Mouse (Mus musculus): Measurements from ENCODE around the gene Nectin4. TPM values are rescaled to one million over a fixed set of nuclear protein-coding genes. Genes with fewer than 3 reads are reported as not detected.

Nectin4 gene
- polyA plus RNA-seq, 1 experiment = 3.2 TPM

DNA sequence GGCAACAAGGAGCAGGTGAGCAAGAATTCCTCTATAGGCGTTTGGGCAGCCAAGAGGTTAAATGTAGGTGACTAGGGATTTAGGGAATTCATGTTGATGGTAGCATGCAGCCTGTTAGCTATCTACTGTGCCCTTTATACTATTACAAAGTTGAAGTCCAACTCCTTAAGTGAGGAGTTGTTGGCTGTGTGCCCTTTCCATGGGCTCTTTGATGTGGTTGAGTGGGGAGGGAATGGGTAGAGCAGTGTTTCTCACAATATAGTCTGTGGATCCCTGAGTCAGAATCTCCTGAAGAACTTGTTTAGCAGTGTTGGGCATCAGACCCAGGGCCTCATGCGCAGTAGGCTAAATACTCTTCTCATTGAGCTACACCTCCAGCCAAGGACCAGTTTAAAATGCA, 13.1 kb upstream of the Nectin4 start:
- H3K27ac ChIP-seq (ENCODE audit: insufficient read depth, low read length) = no peak overlapping the region
- no peak for TF ChIP-seq POLR2A (IDR thresholded peaks at IDR 0.05; ENCODE audit: extremely low read depth, insufficient read depth, low read length)
- TF ChIP-seq CTCF (IDR thresholded peaks at IDR 0.05; ENCODE audit: extremely low read depth, insufficient read depth, low read length) = no peak
- no peak overlapping the region for H3K4me3 ChIP-seq (ENCODE audit: insufficient read depth, low read length)
- 0 out of 2 replicates have a peak, but pooled peaks cover 1% of the 10 kb centered on the region for H3K4me1 ChIP-seq (ENCODE audit: control insufficient read depth, insufficient read depth, low read length)

DNA sequence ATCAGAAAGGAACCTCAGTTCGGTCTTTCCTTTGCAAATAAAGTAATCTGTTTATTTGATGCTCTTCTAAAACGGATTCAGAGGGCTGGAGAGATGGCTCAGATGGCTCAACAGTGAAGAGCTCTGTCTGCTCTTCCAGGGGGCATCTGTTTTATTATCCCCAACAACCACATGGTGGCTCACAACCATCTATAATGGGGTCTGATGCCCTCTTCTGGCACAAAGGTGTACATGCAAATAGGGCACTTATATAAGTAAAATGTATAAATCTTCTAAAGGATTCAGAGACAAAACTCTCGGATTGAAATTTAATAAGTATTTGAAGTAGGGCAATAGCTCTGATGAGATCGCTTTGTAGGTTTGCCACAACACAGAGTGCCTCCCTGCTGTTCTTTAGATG, 11.5 kb upstream of the Nectin4 start:
- TF ChIP-seq POLR2A (IDR thresholded peaks at IDR 0.05; ENCODE audit: extremely low read depth, insufficient read depth, low read length) (no peak), CTCF (IDR thresholded peaks at IDR 0.05; ENCODE audit: extremely low read depth, insufficient read depth, low read length) (peak; percentile 49)
- H3K4me1 ChIP-seq (ENCODE audit: control insufficient read depth, insufficient read depth, low read length) = 0 out of 2 replicates have a peak, but pooled peaks cover 1% of the 10 kb centered on the region
- no peak overlapping the region for H3K4me3 ChIP-seq (ENCODE audit: insufficient read depth, low read length)
- 0 out of 2 replicates have a peak overlapping the region, but pooled peaks have one; percentile 60 for H3K27ac ChIP-seq (ENCODE audit: insufficient read depth, low read length)

- Histone ChIP-seq H3K4me3 (ENCODE audit: insufficient read depth, low read length) (peak overlapping the region; percentile 61), H3K4me1 (ENCODE audit: control insufficient read depth, insufficient read depth, low read length) (0 out of 2 replicates have a peak, but pooled peaks cover 1% of the 10 kb centered on the region), H3K27ac (ENCODE audit: insufficient read depth, low read length) (peak overlapping the region; percentile 53)
- TF ChIP-seq POLR2A (IDR thresholded peaks at IDR 0.05; ENCODE audit: extremely low read depth, insufficient read depth, low read length) = 0 out of 2 replicates have a peak, but pooled peaks have one; percentile 7
- TF ChIP-seq CTCF (IDR thresholded peaks at IDR 0.05; ENCODE audit: extremely low read depth, insufficient read depth, low read length) = no peak
Measured at GRCm38 (mm10) chr1:171360253-171360652, 9.6 kb upstream of the Nectin4 start.

GRCm38 (mm10) chr1:171360656-171361055, 9.2 kb upstream of the Nectin4 start, which contains the start of gene Klhdc9:
Gene Klhdc9 (minus strand): TSS chr1:171360798.
- peak within 1 kb of the TSS; percentile 61 for H3K4me3 ChIP-seq (ENCODE audit: insufficient read depth, low read length)
- H3K4me1 ChIP-seq (ENCODE audit: control insufficient read depth, insufficient read depth, low read length) = 0 out of 2 replicates have a peak, but pooled peaks cover 1% of the 10 kb centered on the region
- peak within 1 kb of the TSS; percentile 80 for H3K27ac ChIP-seq (ENCODE audit: insufficient read depth, low read length)
- TF ChIP-seq CTCF (IDR thresholded peaks at IDR 0.05; ENCODE audit: extremely low read depth, insufficient read depth, low read length) (no peak), POLR2A (IDR thresholded peaks at IDR 0.05; ENCODE audit: extremely low read depth, insufficient read depth, low read length) (peak; percentile 82)

- TF ChIP-seq POLR2A (IDR thresholded peaks at IDR 0.05; ENCODE audit: extremely low read depth, insufficient read depth, low read length) (no peak), CTCF (IDR thresholded peaks at IDR 0.05; ENCODE audit: extremely low read depth, insufficient read depth, low read length) (peak; percentile 91)
- Histone ChIP-seq H3K4me3 (ENCODE audit: insufficient read depth, low read length) (peak overlapping the region; percentile 61), H3K27ac (ENCODE audit: insufficient read depth, low read length) (peak overlapping the region; percentile 80), H3K4me1 (ENCODE audit: control insufficient read depth, insufficient read depth, low read length) (0 out of 2 replicates have a peak, but pooled peaks cover 1% of the 10 kb centered on the region)
Measured at GRCm38 (mm10) chr1:171361106-171362103, 8.5 kb upstream of the Nectin4 start.

GRCm38 (mm10) chr1:171365934-171366333, 4.0 kb upstream of the Nectin4 start:
- Histone ChIP-seq H3K27ac (ENCODE audit: insufficient read depth, low read length) (no peak overlapping the region), H3K4me1 (ENCODE audit: control insufficient read depth, insufficient read depth, low read length) (0 out of 2 replicates have a peak, but pooled peaks cover 1% of the 10 kb centered on the region), H3K4me3 (ENCODE audit: insufficient read depth, low read length) (no peak overlapping the region)
- TF ChIP-seq CTCF (IDR thresholded peaks at IDR 0.05; ENCODE audit: extremely low read depth, insufficient read depth, low read length) = no peak
- no peak for TF ChIP-seq POLR2A (IDR thresholded peaks at IDR 0.05; ENCODE audit: extremely low read depth, insufficient read depth, low read length)

- H3K4me3 ChIP-seq (ENCODE audit: insufficient read depth, low read length) = no peak overlapping the region
- no peak for TF ChIP-seq POLR2A (IDR thresholded peaks at IDR 0.05; ENCODE audit: extremely low read depth, insufficient read depth, low read length)
- no peak for TF ChIP-seq CTCF (IDR thresholded peaks at IDR 0.05; ENCODE audit: extremely low read depth, insufficient read depth, low read length)
- H3K27ac ChIP-seq (ENCODE audit: insufficient read depth, low read length) = no peak overlapping the region
- H3K4me1 ChIP-seq (ENCODE audit: control insufficient read depth, insufficient read depth, low read length) = no peaks in the 10 kb centered on the region
Measured at GRCm38 (mm10) chr1:171372880-171373279, 3.0 kb downstream of the Nectin4 start.

DNA sequence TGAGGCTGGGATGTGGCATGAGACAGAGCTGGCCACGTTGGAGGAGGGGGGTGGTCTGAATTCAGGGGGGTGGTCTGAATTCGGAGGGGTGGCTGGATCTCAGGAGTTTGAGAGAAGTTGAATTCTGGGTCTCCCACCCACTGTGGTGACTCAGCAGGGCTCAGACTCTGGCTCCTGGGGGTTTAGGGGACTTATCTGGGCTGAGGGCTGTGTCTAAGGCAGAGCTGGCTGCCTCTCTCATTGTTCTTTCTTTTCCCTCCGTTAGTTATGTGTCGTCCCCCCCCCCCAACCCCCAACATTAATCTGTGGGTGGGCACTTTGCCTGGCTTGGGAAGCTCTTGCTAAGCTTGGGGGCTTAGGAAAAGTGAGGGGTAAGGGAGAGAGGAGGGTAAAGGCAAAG, 4.0 kb downstream of the Nectin4 start:
- TF ChIP-seq CTCF (IDR thresholded peaks at IDR 0.05; ENCODE audit: extremely low read depth, insufficient read depth, low read length) = no peak
- no peak for TF ChIP-seq POLR2A (IDR thresholded peaks at IDR 0.05; ENCODE audit: extremely low read depth, insufficient read depth, low read length)
- Histone ChIP-seq H3K4me1 (ENCODE audit: control insufficient read depth, insufficient read depth, low read length) (no peaks in the 10 kb centered on the region), H3K4me3 (ENCODE audit: insufficient read depth, low read length) (no peak overlapping the region), H3K27ac (ENCODE audit: insufficient read depth, low read length) (no peak overlapping the region)

- Histone ChIP-seq H3K4me1 (ENCODE audit: control insufficient read depth, insufficient read depth, low read length) (no peaks in the 10 kb centered on the region), H3K4me3 (ENCODE audit: insufficient read depth, low read length) (no peak overlapping the region), H3K27ac (ENCODE audit: insufficient read depth, low read length) (no peak overlapping the region)
- no peak for TF ChIP-seq POLR2A (IDR thresholded peaks at IDR 0.05; ENCODE audit: extremely low read depth, insufficient read depth, low read length)
- TF ChIP-seq CTCF (IDR thresholded peaks at IDR 0.05; ENCODE audit: extremely low read depth, insufficient read depth, low read length) = no peak
Measured at GRCm38 (mm10) chr1:171375646-171376097, 5.8 kb downstream of the Nectin4 start.
